Mouse (Mus musculus): ENCODE results near the gene Smg6.
"Not testable (repeated sequence)": the region's sequence is repeated elsewhere in the genome, so short reads cannot be mapped to it uniquely, and the experiment has no call there.

Gene Smg6

DNA sequence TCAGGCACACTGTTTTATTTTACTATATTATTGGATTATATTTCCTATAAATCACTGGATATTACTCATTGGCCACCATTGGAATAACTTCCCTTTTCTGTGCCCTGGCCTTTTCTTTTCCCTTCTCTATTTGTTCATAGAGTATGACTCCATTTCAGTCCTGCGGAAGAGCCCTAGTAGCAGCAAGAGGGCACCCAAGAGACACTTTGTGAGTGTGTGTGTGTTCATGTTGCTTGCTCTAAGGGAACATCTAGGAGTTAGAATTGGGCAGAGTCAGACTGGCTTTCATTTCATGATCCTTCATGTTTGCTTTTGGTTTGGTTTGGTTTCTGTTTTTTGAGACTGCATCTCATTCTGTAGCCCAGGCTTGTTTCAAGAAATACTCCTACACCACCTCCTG is 68.5 kb downstream of the Smg6 start:
- DNase-seq (ENCODE audit: low read depth, low spot score) = no peak

DNA sequence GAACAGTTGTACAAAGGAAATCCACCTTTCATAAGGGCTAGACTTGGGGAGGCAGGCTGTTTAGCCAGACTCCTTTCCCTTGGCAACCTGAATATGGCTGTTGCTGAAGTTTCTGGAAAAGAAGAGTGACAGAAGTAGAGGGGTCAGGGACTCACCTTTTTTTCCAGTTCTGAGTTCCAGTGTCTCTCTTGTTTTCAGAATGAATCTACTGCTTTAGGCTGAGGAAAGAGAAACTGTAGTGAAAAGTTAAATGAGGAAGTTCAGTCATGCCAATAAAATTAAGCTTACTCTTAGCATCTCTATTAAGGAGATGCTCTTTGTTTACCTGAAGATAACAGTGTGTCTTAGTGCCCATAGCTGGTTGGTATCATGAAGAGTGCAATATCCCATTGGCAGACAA is 69.2 kb downstream of the Smg6 start:
- no peak for DNase-seq (ENCODE audit: low read depth, low spot score)

DNA sequence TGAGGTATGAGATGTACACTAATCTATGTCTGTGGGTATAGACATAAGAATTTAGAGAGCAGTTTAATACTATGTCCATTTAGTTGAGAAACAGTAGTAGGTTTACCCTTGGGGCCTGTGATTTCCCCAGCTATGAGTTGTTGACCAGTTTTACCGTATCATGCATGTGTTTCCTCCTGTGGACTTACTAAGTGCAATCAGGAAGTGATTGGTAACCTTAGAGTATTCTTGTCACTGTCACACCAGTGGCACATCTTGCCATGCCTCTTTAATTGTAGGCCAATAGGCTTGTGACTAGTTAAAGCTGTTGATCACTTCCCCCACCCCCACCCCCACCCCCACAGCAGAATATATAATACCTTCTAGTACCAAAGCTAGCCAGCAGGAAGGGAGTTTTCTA is 70.9 kb downstream of the Smg6 start:
- DNase-seq (ENCODE audit: low read depth, low spot score) = no peak

DNA sequence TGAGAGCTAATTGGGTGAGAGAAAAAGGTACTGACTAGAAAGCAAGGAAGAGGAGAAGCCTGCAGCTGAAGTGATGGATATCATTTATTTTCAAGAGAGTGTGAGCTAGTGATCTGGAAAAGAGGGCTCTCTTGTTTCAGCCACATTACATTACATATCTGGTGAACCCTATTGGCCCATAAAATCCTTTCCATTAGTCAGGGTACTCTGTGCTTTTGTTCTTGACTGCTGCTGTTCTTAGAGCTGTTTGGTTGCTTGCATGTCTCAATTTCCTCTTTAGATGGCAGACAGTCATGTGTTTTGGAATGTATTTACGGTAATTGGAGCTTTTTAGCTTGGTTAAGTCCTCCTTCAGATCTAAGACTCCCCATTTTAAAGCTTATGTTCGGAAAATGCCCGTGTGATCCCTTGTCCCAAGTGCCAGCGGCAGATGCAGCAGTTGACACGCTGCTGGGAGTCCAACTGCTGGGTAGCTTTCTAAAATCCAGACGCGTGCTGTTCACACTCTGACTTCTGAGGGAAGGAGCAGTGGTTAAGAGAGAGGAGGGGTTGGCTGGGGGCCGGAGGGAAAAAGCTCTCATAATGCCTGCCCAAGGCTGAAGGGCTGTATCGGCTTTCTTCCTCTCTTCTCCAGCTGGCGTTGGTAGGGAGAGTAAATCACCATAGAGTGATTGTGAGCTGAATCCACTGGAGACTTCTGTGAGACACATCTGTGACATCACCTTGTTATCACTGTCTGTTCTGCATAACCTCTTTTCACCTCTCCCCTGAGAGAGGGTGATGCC is 75.4 kb downstream of the Smg6 start:
- peak; percentile 47 for DNase-seq (ENCODE audit: low read depth, low spot score)

DNA sequence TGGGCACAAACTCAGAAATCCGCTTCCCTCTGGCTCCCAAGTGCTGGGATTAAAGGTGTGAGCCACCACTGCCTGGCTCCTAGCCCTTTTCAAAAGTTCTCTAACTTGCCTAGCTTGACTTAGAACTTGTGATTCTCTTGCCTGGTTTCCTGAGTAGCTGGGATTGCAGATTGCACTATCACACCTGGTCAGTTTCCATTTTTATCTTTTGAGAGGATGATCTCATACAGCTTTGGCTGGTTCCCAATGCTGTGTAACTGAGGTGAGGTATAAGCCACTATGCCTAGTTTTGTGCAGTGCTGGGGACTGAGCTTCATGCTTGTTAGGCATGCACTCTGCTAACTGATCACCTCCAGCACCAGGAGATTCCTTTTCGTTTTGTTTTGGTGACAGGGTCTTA is 82.6 kb downstream of the Smg6 start:
- no peak for DNase-seq (ENCODE audit: low read depth, low spot score)

DNA sequence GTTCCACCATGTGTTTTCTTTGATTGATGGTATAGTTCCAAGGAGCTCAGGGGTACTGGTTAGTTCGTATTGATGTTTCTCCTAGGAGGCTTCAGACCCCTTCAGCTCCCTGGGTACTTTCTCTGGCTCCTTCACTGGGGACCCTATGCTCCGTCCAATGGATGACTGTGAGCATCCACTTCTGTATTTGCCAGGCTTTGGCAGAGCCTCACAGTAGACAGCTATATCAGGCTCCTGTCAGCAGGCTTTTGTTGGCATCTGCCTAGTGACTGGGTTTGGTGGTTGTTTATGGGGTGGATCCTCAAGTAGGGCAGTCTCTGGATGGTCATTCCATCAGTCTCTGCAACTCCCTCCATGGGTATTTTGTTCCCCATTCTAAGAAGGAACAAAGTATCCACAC is 83.9 kb downstream of the Smg6 start:
- not testable (repeated sequence) for DNase-seq (ENCODE audit: low read depth, low spot score)

DNA sequence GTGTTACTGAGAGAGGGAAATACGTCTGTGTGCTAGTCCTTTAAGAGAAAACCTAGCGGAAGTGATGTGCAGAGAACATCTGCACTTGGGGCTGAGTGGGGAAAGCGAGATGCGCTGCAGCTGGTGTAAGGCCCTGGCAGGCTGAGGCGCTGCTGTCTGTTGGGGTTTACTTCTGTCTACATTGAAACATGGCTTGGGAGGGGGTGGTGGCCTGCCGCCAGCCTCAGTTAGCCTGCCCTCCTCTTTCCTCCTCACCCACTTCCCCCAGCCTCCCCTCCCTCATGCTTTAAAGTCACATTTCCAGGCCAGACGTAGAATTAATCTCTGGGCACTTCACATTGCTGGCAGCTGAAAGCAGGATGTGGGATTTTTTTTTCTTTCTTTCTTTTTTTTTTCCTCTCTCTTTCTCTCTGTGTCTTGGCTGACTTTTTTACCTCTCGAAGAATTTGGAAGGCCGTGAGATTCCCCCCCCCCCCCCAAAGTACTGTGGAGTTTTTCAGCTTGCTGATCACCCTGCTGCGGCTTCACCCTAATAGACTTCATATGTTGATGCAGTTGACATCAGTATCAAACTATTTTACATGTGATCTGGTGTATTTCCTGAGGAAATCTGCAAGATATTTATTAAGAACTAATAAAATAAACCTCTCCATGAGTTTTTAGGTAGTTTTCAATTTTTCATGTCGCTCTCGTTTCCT is 87.5 kb downstream of the Smg6 start:
- peak; percentile 68 for DNase-seq (ENCODE audit: low read depth, low spot score)

DNA sequence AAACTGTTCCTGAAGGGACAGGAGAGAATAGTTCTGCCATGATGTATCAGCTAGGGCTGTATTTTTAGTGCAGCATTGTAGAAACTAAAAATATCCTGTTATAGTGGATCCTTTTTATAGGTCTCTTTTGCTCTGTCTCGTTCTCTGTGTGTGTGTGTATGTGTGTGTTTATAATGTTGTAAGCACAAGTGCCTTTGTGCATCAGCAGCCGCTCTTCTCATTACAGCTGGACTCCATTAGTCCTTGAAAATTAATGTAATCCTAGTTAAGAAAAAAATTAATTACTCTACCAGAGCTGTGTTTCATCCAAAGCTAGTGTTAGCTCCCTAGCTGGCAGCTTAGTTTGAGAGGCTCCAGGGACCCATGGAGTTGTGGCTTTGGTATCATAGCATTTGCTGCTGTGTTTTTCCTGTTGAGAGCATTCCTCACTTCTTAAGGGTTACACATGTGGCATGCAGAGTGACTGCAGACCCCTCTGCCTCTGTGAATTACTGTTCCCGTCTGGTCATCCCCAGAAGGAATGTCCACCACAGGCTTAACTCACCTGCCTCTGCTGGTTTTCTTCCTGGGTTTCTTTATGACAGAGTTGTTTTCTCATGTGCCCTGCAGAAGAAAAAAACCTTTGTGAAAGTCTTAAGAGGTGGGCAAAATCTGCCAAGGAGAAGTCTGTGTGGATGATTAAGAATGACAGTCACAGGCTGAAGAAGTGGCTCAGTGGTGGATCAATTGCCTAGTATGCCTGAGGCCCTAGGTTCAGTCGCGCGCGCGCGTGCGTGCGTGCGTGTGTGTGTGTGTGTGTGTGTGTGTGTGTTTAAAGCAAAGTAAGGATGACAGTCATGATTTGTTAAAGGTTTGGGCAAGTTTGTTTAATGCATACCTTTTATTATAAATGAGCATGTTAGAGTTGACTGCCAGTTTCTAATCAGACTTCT is 88.4 kb downstream of the Smg6 start:
- peak; percentile 61 for DNase-seq (ENCODE audit: low read depth, low spot score)

DNA sequence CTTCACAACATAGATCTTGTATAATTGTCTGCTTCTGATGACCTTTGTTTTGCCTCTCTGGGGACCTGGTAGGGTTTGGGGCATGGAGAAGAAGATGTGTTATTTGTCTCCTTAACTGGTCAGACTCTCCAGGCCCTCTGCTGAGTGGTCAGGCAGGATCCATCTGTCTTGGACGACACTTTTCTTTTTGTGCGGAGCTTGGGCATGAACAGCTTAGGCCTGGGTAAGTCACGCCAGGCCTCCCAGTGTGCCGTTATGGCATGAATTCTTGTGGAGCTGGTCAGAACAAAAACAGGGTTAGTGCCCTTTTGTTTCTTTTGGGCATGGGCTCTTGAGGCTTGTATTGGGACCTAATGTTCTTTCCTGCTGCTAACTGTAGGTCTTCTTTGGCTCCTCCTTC is 89.2 kb downstream of the Smg6 start:
- DNase-seq (ENCODE audit: low read depth, low spot score) = no peak

DNA sequence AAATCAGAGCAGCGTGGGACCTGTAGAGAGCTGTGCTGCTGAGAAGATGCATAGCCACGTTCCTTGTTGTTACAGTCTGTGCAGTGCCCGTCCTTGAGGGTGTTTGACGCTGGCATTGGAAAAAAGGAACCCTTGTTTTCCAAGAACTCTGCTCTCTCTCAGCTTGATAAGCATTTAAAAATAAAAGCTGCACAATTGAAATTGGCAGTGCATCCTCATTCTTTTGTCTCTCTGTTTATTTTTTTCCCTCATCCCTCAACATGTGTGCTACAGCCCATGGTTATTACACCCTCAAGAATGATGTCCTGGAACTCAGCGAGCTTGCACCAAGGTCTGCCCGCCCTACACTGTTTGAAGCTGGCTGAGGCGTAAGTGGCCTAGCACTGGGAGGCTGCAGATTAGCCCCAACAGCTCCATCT is 89.8 kb downstream of the Smg6 start:
- DNase-seq (ENCODE audit: low read depth, low spot score) = no peak

DNA sequence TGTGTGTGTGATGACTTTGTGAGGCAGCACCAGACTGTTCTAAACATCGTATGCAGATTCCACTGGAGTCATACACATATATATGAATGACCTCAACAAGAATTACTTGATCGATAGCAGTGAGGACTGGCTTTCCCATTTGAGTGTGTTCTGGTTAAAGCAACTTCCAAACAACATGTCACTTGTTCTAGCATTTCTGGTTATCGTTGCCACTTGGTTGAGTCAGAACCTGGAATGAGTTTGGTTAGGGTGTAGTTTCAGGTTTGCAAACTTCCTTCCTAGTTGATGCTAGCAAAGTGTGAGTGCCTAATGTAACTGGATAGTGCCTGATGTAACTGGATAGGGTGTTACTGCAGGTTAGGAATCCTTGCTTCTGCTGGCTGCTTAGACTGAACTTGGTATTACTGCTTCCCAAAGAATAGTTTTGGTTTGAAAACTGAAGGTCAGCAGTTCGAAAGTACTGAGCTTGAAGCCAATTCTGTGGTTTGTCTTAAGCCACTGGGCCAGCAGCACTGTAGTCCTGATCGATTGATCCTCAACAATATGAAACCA is 90.8 kb downstream of the Smg6 start:
- no peak for DNase-seq (ENCODE audit: low read depth, low spot score)

DNA sequence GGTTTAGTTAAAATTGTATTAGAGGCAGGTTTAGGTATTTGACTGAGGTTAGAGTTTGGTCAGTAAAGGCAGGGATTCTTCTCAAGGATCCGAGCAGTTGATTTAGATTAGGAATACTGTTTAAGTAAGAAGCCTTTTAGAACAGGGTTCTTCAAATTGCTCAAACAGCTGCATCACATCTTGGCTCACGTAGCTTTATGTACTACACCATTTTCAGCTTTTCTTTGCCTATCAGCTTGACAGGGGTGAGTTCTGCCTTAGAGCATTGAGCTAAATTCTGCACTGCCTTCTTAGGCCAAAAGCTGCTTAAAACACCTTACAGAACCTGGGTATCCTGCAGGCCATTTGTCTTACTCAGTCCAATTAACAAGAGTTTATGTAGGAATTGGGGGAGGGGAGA is 92.2 kb downstream of the Smg6 start:
- no peak for DNase-seq (ENCODE audit: low read depth, low spot score)

DNA sequence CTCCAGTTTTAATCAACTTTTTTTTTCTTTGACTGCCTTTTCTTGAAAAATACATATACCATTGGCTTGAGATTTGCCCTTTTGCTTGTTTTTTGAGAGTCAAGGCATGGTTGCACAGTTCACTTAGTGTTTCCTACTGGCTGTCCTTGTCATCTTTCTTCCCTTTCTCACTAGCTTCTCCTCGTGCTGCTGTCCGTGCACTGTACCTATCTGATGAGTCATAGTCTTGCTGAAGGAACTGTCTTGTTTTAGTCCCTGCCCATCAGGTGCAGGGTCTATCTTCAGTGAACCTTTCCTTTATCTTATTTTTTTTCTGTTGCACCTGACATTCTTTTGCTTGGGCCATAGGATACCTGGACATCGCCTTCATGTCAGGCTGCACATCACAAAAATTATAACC is 101.4 kb downstream of the Smg6 start:
- DNase-seq (ENCODE audit: low read depth, low spot score) = no peak

DNA sequence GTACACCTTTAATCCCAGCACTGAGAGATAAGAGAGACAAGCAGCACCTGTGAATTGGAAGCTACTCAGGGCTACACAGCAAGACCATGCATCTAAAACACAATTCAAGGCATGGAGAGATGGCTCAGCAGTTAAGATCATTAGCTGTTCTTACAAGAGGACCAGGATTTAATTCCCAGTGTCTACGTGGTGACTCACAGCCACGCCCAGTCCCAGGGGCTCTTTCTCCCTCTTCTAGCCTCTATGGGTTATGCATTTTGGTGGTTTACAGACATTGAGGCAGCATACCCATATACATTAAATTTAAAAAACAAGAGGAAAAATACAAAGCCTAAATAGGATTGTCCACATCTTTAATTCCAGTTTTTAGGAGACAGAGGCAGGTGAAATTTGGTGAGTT is 102.0 kb downstream of the Smg6 start:
- DNase-seq (ENCODE audit: low read depth, low spot score) = no peak

DNA sequence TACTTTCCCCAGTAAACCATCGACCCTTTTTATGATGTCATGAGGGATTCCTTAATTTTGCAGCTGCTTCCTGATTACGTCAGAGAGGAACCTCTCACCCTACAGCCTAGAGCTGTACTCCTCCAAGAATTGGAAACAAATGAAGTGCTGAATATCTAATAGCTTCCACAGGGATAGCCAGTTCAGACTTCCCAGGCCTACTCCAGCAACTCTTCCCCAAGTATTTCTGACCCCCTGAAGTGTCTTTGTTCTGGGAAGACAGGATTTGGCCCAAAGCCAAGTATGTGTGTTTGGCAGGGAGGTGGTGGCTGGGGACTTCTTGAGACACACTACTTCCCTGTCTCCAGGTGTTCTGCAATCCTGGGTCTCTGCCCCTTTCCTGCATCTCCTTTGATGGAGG is 105.6 kb downstream of the Smg6 start:
- no peak for DNase-seq (ENCODE audit: low read depth, low spot score)

DNA sequence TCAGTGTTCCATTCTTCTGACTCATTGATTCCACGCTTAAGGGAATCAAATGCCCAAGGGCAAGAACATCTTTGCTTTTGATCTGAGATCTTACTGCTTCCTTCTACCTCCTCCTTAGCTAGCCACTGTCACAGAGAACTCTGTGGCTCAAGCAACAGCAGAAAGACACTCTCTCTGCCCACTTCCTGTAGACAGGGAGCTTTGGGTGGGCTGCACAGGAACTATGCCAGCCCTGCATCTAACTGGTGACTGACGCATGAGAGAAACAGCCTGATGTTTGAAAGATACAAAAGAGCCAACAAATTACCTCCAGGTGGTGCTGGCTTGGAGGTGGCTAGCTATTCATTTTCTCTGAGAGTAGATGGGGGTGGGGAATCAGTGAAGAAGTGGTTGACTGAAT is 107.3 kb downstream of the Smg6 start:
- DNase-seq (ENCODE audit: low read depth, low spot score) = no peak

DNA sequence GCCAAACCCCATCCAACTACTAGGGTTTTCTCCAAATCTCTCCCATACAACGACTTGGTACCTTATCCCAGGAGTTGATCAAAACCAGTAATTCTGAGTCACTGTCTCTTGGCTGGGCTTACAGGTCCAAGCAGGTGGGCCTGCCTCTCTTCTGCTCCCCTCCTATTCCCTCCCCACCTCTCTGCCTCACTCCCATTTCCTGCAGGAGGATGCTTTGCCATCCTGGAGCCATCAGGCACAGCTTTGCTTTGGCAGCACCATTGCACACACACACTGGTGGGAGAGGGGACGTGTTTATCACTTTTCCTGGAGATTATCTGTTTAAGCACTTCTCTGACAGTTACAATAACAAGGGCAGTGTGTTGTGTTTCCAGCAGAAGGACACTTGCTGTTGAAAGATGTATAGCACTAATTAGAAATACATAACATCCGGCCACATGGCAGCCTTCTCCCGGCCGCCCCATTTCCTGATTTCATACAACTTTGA is 108.0 kb downstream of the Smg6 start:
- no peak for DNase-seq (ENCODE audit: low read depth, low spot score)

DNA sequence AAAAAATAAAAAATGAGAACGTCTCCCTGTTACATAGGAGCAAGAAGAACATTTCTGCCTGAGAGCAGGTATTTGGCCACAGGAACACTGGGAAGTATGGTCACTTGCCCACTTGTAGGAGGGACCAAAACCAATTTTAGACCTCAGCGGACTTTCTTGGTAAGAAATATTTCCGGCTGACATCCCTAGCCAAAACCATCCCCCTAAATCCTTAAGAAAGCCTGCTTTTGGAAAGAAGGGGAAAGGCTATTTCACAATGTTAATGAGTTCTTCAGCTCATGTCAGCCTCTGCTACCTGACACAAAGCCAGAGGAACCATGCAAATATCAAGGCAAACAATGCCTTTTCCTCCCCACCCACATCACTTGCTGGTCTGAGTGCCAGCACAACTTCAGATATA is 108.5 kb downstream of the Smg6 start:
- DNase-seq (ENCODE audit: low read depth, low spot score) = no peak

DNA sequence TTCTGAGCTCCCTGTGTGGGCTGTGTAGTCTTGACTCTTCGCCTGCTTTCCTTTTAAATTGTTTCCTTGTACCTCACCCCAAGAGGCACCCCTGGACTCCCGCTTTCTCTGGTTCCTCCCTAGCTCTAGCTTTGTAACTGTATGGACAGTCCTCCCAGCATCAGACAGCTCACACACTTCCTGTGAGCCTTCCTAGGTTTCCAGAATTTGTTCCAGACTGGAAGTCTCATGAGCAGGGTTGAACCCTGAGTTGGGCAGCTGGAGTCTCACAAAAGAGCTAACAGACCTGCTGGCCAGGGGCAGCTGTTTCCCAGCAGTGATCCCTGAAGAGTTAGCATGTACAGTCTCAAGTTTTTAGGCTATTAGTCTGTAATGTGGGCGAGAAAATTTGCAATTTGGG is 118.7 kb downstream of the Smg6 start:
- DNase-seq (ENCODE audit: low read depth, low spot score) = no peak

DNA sequence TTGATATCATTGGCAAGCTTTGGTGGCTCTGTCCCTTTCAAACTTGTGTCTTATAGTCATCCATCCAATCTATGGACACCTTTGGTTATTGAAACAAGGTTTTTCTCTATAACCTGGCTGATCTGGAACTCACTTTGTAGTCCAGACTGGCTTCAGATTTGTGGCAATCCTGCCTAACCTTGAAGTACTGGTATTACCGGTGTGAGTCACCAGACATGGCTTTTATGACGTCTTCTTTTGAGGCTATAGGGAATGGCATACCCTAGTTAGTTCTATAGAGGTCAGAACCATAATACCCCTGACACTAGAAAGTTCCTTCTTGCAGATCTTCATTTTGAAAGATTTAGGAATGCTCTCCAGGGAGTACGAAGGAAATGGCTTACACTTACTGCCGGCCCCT is 120.2 kb downstream of the Smg6 start:
- DNase-seq (ENCODE audit: low read depth, low spot score) = no peak

DNA sequence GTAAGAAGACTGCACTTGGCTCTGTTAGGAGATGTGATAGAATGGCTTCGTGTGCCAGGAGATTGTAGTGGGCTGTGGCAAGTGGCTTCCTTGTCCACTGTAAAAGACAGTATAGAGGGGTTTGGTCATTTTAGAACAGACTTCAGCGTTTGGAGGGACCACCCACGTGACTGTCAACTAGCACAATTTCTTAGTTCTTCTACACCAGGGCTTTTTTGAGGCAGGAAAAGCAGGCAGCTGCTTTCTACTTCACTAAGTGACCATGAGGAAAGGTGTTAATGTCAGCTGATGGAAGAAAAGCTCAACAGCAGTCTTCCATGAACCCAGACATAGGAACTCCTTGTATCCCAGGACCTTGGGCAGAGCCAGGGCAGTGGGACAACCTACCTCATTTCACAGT is 121.0 kb downstream of the Smg6 start:
- no peak for DNase-seq (ENCODE audit: low read depth, low spot score)

DNA sequence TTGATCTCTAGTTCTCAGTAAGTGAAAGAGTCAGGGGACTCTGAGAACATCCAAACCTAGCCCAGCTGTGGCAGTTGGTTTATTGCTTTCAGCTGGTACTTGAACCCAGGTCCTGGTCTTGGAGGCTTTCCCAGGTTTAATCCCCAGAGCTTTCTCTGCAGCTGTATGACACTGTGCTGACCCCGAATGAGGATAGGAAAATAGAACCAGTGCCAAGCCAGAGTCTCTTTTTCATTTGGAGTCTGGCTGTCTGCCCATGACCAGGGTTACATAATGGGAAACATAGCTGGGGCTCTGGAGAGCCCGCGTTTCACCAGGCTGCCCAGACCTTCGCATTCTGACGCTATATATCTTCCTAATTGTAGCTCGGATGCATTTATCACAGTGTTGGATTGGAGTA is 121.4 kb downstream of the Smg6 start:
- peak; percentile 76 for DNase-seq (ENCODE audit: low read depth, low spot score)

Measured in mesoderm, embryonic 11.5 days (tissue).